Mouse (Mus musculus) hindbrain, embryonic 15.5 days (tissue): ENCODE measurements around the gene Bri3. TPM values are rescaled to one million over a fixed set of nuclear protein-coding genes. Genes with fewer than 3 reads are reported as not detected.
"Not testable (repeated sequence)": the region's sequence is repeated elsewhere in the genome, so short reads cannot be mapped to it uniquely, and the experiment has no call there.

ENCODE experiments used
- ATAC-seq: fragments of 200-750 bp; cut with Nextera tagmentation; 2 replicates; pipeline ENCODE4 v1.8.0; 2017; ENCODE audit warnings: low read depth, moderate number of reproducible peaks, moderate TSS enrichment; ENCODE audit not compliant: low FRiP score
- H3K27ac ChIP-seq: fragments of 300-500 bp; sonication (generic); replicated peaks from 2 replicates; pipeline ENCODE4 v1.5.1; 2015; ENCODE audit warnings: mild to moderate bottlenecking, inconsistent platforms
- H3K27me3 ChIP-seq: fragments of 300-500 bp; sonication (generic); 2 replicates; pipeline ENCODE4 v1.6.1; 2015; ENCODE audit warnings: control low read depth, inconsistent platforms
- H3K36me3 ChIP-seq: fragments of 300-500 bp; sonication (generic); 2 replicates; pipeline ENCODE4 v1.6.1; 2015; ENCODE audit warnings: control low read depth, inconsistent platforms
- H3K4me1 ChIP-seq: fragments of 300-500 bp; sonication (generic); replicated peaks from 2 replicates; pipeline ENCODE4 v1.6.1; 2015; ENCODE audit warnings: control low read depth, inconsistent platforms
- H3K4me2 ChIP-seq: fragments of 300-500 bp; sonication (generic); 2 replicates; pipeline ENCODE4 v1.6.1; 2015; ENCODE audit warnings: moderate library complexity, mild to moderate bottlenecking, inconsistent platforms
- H3K4me3 ChIP-seq: fragments of 300-500 bp; sonication (generic); 2 replicates; pipeline ENCODE4 v1.5.1; 2015; ENCODE audit warnings: mild to moderate bottlenecking, inconsistent platforms
- H3K9ac ChIP-seq: fragments of 300-500 bp; sonication (generic); 2 replicates; pipeline ENCODE4 v1.6.1; 2015; ENCODE audit warnings: inconsistent platforms
- H3K9me3 ChIP-seq: fragments of 300-500 bp; sonication (generic); 2 replicates; pipeline ENCODE4 v1.6.1; 2016; ENCODE audit warnings: control low read depth, inconsistent platforms
- WGBS: fragments of 180-500 bp; shearing (Covaris S2); methylation state at CpG from one replicate; pipeline ENCODE4 v1.1.7; 2015; 5-methylcytosine and 5-hydroxymethylcytosine counted together
- polyA plus RNA-seq: library from polyadenylated mRNA; unstranded; fragments of >200 nt; fragmentation: Nextera tagmentation; extraction: Ambion mirVana; gene quantifications from 2 replicates; pipeline ENCODE4 v1.2.1, GENCODE M21; 2015

Bri3 gene
- polyA plus RNA-seq, 1 experiment from 2014 or later = 105 TPM

DNA sequence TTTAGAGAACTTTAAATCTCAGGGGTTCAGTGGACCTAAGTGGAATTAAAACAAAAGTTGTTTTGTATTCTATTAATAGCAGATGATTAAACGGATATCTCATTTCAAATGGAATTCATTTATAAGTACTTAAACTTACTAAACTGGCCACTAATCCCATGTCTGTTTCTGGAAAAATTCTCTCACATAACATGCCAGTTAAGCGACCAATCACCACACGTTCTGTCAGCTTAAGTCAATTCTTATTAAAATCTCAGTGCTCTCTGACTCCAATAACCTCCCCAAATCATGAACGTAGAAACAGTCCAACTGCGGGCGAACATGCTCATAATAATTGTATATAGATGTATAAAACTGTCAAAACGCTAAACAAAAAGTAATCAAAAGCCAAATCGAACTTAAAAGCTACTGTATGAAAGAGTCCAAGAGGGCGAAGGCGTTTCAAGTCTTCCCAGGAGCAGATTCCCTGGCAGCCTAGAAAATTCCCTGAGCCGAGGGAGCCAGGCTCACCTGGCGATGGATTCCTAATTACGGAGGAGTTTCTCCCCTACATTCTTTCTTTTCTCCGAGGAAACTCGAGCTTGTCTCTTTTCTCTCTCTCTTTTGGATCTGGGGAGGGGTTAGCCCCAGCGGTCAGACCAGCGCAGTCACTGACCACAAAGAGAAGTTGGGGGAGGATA lies 112.7 kb downstream of the Bri3 start:
- Histone ChIP-seq H3K9me3 (no peaks in the 10 kb centered on the region), H3K9ac (no peak overlapping the region), H3K4me2 (peak overlapping the region; percentile 100), H3K36me3 (no peaks in the 10 kb centered on the region), H3K4me3 (peak overlapping the region; percentile 59), H3K4me1 (peaks cover 19% of the 10 kb centered on the region), H3K27me3 (peaks cover 42% of the 10 kb centered on the region), H3K27ac (no peak overlapping the region)
- WGBS = 11% methylated on average over 17 of the region's 17 CpGs
- no peak for ATAC-seq

DNA sequence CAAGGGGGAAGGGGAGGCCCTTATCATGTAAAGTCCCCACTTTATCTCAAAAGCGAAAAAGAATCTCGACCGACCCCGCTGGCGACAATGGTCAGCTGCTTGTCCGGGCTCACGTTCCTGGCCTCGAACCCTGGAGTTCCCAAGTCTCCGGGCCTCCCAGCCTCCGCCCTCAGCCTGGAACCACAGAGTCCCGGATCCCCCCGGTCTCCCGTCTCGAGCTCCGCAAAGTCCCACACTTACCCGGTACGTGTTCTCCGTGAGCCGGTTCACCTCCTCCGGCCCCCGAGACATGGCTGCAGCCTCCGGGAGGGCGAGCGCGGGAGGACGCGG lies 113.3 kb downstream of the Bri3 start:
- Histone ChIP-seq H3K27ac (no peak overlapping the region), H3K4me1 (peaks cover 19% of the 10 kb centered on the region), H3K4me3 (peak overlapping the region; percentile 59), H3K36me3 (no peaks in the 10 kb centered on the region), H3K9me3 (no peaks in the 10 kb centered on the region), H3K9ac (peak overlapping the region; percentile 11; the same call in 1 of the 2 replicates), H3K27me3 (peaks cover 42% of the 10 kb centered on the region), H3K4me2 (peak overlapping the region; percentile 100)
- no peak for ATAC-seq
- WGBS = under 1% methylated on average over 27 of the region's 27 CpGs

DNA sequence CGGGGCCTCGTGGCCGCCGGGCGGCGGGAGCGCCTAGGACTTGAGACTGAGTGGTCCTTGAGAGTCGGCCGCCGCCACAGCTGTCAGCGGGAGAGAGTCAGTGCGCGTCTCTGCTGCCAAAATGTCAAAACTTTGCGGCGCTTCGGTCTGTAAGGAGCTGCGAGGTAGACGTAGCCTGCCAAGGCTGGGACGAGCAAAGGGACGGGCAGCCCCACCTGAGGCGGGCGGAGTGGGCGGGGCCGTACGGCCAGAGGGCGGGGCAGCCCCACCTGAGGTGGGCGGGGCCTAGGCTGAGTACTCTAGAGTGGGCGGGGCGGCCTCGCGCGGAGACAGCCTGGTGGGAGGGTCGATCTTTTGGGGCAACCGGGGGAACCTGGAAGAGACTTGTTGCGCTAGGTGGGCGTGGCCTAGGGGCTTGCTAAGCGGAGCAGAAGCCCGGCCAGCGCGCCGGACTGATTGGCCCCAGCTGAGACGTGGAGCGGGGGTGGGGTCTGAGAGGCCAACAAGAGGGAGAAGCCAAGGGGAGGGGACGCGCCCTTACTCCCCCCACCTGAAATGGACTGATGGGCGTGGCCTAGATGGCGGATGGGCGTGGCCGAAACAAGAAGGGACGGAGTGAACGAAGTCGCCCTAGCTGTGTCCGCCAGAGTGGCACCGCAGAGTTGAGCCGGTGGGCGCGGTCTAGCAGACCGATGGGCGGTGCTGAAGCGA lies 113.8 kb downstream of the Bri3 start, which contains the start of gene Baiap2l1:
Gene Baiap2l1, minus strand, starts transcription at position 232 of the 711 bp plus-strand sequence.
- H3K4me1 ChIP-seq = peaks cover 19% of the 10 kb centered on the region
- WGBS = under 1% methylated on average over 60 of the region's 60 CpGs
- no peak within 1 kb of the TSS for H3K27ac ChIP-seq
- H3K4me3 ChIP-seq = peak within 1 kb of the TSS; percentile 59
- H3K36me3 ChIP-seq = no peaks in the 10 kb centered on the region
- H3K9ac ChIP-seq = peak within 1 kb of the TSS; percentile 11
- no peaks in the 10 kb centered on the region for H3K9me3 ChIP-seq
- H3K27me3 ChIP-seq = peaks cover 42% of the 10 kb centered on the region
- peak; percentile 94 for ATAC-seq
- H3K4me2 ChIP-seq = peak within 1 kb of the TSS; percentile 100

DNA sequence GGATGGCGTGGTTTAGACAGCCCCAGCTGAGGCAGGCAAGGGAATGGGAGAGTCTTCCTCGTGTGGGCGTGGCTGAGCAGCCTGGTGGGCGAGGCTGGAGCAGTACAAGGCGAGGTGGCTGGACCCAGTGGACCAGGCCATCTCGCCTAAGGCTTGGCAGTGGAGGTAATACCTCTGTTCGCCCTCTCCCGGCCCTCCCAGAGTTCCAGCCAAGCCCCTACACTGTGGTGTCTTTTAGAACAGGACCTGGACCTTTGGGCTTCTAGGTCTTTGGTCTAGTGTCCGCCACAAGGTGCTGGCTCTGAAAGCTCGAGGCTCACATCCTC lies 114.3 kb downstream of the Bri3 start:
- Histone ChIP-seq H3K27ac (no peak overlapping the region), H3K4me3 (peak overlapping the region; percentile 59), H3K9ac (peak overlapping the region; percentile 11), H3K9me3 (no peaks in the 10 kb centered on the region), H3K27me3 (peaks cover 42% of the 10 kb centered on the region), H3K36me3 (no peaks in the 10 kb centered on the region), H3K4me2 (peak overlapping the region; percentile 100), H3K4me1 (peaks cover 19% of the 10 kb centered on the region)
- no peak for ATAC-seq
- WGBS = 10% methylated on average over 10 of the region's 10 CpGs

DNA sequence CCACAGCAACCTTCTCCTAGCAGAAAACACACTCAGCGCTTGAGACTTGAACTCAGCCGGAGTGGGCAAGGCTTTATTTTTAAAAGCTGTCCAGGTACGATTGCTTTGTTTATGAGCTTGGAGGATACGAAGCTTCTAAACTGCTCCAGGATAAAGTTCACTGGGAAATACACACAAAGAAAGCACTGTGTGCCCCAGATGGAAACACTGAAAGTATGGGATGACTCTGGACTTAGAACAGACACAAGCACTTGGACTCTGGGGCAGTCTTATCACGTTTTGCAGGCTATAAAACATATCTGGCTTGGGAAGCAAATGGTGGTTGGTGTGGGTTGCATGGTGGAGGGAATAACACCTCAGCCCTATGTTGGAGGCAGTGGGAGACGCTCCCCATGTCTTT lies 115.6 kb downstream of the Bri3 start:
- Histone ChIP-seq H3K27me3 (peaks cover 42% of the 10 kb centered on the region), H3K36me3 (no peaks in the 10 kb centered on the region), H3K27ac (no peak overlapping the region), H3K4me1 (peaks cover 19% of the 10 kb centered on the region), H3K9me3 (no peaks in the 10 kb centered on the region), H3K4me2 (no peak overlapping the region), H3K9ac (no peak overlapping the region), H3K4me3 (no peak overlapping the region)
- ATAC-seq = no peak
- 87% methylated on average over 6 of the region's 6 CpGs for WGBS

DNA sequence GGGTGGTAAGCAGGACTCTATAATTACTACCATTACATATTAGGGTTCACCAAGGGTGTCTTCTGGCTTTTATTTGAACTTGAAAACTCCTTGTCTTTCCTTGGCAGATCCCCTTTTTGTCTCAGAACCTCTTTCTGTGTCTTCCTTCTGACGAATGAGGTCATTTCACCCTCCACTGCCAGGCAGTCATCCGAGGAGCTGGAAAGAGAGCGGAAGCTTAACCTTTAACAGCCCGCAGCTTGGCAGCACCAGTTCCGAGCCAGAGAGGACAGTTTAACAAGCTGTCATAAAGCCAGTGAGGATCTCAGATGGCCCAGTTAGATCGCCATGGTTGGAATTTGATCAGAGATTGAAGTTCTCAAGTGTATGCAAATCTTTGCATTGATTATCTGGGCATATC lies 116.1 kb downstream of the Bri3 start:
- Histone ChIP-seq H3K4me2 (no peak overlapping the region), H3K4me3 (no peak overlapping the region), H3K9ac (no peak overlapping the region), H3K27me3 (peaks cover 41% of the 10 kb centered on the region), H3K9me3 (no peaks in the 10 kb centered on the region), H3K27ac (no peak overlapping the region), H3K36me3 (no peaks in the 10 kb centered on the region), H3K4me1 (peaks cover 19% of the 10 kb centered on the region)
- WGBS = 43% methylated on average over 6 of the region's 6 CpGs
- no peak for ATAC-seq

DNA sequence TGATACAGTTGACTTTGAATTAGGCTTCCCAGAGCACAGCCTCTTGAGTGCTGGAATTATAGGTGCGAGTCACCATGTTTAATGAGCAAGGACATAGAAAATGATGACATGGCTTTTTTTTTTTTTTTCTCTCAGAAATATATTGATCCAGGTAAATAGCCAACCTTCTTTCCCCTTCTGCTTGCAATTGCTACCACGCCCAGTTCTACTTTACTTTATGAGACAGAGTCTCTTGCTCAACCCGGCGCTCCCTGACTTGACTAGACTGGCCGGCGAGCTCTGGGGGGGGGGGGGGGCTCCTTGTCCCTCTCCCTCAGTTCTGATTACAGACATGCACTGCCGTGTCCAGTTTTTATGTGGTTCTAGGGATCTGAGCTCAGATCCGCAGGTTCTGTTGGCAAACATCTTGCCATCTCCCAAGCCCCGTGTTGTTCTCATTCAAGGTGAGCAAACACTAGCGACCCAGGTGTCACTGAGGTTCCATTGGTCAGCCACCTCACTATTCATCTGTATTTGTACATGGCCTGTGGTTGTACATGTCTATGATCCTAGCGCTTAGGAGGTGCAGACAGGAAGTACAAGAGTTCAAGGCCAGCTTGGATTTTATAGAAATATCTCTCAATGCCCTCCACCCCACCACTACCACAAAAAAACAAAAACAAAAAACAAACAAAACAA lies 120.6 kb downstream of the Bri3 start:
- Histone ChIP-seq H3K9ac (no peak overlapping the region), H3K9me3 (no peaks in the 10 kb centered on the region), H3K27me3 (0 out of 2 replicates have a peak, but pooled peaks cover 1% of the 10 kb centered on the region), H3K4me2 (no peak overlapping the region), H3K4me3 (no peak overlapping the region), H3K36me3 (no peaks in the 10 kb centered on the region), H3K27ac (no peak overlapping the region), H3K4me1 (no peaks in the 10 kb centered on the region)
- WGBS = 91% methylated on average over 11 of the region's 11 CpGs
- ATAC-seq = no peak

DNA sequence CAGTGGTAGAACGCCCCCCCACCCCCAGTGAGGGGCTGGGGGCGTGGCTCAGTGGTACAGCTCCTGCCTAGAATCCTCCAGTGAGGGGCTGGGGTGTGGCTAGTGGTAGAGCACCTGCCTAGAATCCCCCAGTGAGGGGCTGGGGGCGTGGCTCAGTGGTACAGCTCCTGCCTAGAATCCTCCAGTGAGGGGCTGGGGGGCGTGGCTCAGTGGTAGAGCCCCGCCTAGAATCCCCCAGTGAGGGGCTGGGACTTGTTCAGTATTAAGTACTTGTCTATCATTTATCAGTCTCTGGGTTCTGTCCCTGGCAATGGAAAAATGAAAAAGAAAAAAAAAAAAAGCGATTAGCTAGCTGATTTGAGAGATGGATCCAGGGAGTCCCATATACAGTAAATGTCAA lies 122.3 kb downstream of the Bri3 start:
- not testable (repeated sequence) for ATAC-seq

DNA sequence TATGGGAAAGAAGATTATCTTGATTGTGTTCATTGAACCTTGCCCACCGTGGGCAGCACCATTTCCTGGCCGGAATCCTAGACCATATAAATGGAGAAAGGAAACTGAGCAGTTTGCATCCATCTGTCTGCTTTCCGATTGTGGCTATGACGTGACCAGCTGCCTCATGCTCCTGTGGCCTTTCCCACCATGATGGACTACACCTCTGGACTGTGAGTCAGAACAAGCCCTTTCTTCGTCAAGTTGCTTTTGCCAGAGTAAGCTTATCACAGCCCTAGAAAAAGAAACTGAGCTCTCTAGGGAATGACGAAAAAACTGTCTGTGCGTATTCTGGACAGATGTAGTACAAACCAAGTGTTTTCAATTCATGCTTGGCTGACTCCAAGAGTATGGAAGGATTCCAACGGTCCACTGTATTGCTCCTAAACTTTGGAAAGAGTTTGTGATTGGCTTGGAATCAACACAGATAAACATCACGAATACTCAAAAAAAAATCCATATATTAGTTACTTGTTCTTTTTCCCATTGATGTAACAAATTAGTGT lies 124.5 kb downstream of the Bri3 start:
- no peak for ATAC-seq
- no peaks in the 10 kb centered on the region for H3K9me3 ChIP-seq
- no peaks in the 10 kb centered on the region for H3K27me3 ChIP-seq
- H3K4me1 ChIP-seq = no peaks in the 10 kb centered on the region
- no peak overlapping the region for H3K4me3 ChIP-seq
- H3K9ac ChIP-seq = no peak overlapping the region
- H3K36me3 ChIP-seq = no peaks in the 10 kb centered on the region
- H3K27ac ChIP-seq = no peak overlapping the region
- 85% methylated on average over 9 of the region's 9 CpGs for WGBS
- H3K4me2 ChIP-seq = no peak overlapping the region

More for the DNA sequence above, 122.3 kb downstream of the Bri3 start:
- H3K4me3 ChIP-seq, H3K9ac ChIP-seq, H3K36me3 ChIP-seq, H3K27ac ChIP-seq, H3K4me1 ChIP-seq, H3K4me2 ChIP-seq, H3K27me3 ChIP-seq, H3K9me3 ChIP-seq: not testable (repeated sequence)
- WGBS = 77% methylated on average over 6 of the region's 6 CpGs

DNA sequence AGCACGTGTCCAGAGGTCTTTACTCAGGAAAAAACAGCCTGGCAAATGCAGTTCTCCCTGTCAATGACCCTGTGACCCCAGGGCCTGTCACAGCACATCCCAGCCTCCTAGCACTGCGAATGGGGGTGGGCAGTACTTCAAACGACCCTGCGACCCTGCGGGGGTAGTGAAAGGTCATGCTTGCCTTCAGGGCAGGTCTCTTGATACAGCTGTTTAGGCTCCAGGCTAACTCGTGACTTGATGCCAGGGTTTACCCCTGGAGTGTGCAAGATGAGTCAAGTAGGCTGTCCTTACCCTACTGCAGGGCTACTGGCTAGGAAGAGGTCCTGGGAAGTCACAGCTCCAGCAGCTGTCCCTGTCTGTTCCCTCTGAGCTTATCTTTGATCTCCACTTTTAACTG lies 126.7 kb downstream of the Bri3 start:
- no peak for ATAC-seq
- 8% methylated on average over 6 of the region's 6 CpGs for WGBS

DNA sequence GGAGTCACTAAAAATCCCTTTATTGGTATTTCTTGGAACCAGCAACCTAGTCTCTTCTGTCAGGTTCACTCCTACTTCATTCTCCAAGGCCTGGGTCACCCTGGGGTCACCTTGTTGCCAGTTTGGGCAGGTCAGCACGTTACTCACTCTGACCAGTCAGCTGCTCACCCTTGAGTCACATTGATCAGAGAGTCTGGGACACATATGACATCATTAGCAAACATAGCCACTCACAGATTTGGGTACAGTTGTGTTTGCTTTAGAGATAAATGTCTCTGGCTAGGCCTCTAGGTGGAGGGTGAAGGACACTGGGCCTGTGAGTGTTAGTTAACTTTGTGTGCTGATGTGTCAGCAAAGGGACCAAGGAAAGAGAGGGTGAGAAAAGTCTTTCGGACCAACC lies 127.9 kb downstream of the Bri3 start:
- H3K27me3 ChIP-seq = no peaks in the 10 kb centered on the region
- WGBS = 65% methylated on average over 2 of the region's 2 CpGs
- no peak for ATAC-seq
- H3K4me3 ChIP-seq = no peak overlapping the region
- H3K9ac ChIP-seq = no peak overlapping the region
- H3K4me1 ChIP-seq = no peaks in the 10 kb centered on the region
- H3K36me3 ChIP-seq = no peaks in the 10 kb centered on the region
- H3K4me2 ChIP-seq = no peak overlapping the region
- H3K9me3 ChIP-seq = no peaks in the 10 kb centered on the region
- no peak overlapping the region for H3K27ac ChIP-seq

More for the DNA sequence above, 126.7 kb downstream of the Bri3 start:
- Histone ChIP-seq H3K4me1 (no peaks in the 10 kb centered on the region), H3K27ac (no peak overlapping the region), H3K4me3 (no peak overlapping the region), H3K27me3 (no peaks in the 10 kb centered on the region), H3K9me3 (no peaks in the 10 kb centered on the region), H3K4me2 (no peak overlapping the region), H3K36me3 (no peaks in the 10 kb centered on the region), H3K9ac (no peak overlapping the region)

DNA sequence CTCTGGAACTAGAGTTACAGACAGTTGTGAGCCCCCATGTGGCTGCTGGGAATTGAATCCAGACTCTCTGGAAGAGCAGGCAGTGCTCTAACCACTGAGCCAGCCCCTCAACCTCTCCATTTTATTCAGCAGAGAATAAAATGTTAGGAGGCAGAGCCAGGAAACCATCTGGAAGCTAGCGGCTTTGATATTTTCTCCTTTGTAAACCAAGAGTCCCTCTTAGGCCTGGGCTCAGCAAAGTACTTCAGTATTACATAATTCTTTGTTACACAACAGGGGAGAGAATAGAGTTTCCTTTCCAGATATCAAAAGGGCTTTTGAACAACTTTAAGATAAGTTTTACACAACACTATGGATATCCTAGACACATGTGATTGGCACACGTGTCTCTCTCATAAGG lies 128.6 kb downstream of the Bri3 start:
- no peak overlapping the region for H3K4me2 ChIP-seq
- ATAC-seq = no peak
- H3K36me3 ChIP-seq = no peaks in the 10 kb centered on the region
- no peaks in the 10 kb centered on the region for H3K4me1 ChIP-seq
- H3K9ac ChIP-seq = no peak overlapping the region
- no peak overlapping the region for H3K4me3 ChIP-seq
- no peaks in the 10 kb centered on the region for H3K27me3 ChIP-seq
- WGBS = 83% methylated on average over 2 of the region's 2 CpGs
- H3K27ac ChIP-seq = no peak overlapping the region
- no peaks in the 10 kb centered on the region for H3K9me3 ChIP-seq
